Mouse (Mus musculus): Measurements from ENCODE around the gene Slc6a12. TPM values are rescaled to one million over a fixed set of nuclear protein-coding genes. Genes with fewer than 3 reads are reported as not detected.

Slc6a12 gene
- polyA plus RNA-seq, 1 experiment from 2014 or later = 2.4 TPM

Small RNA genes within 50 kb of the gene (microRNA-seq; reads per million reads assigned to microRNA genes)
- not detected for gene Gm24855

Other genes starting within 250 kb of the Slc6a12 start
- gene Mical3, start 212.1 kb upstream of the Slc6a12 start, polyA plus RNA-seq (2015; fragmentation: Nextera tagmentation; extraction: Ambion mirVana) = 31.4 and 32.9 TPM in 2 replicates
- 13.5 and 15.6 TPM in 2 replicates for gene Pex26, start 159.4 kb upstream of the Slc6a12 start, polyA plus RNA-seq (2015; fragmentation: Nextera tagmentation; extraction: Ambion mirVana)
- 1.0 and 1.8 TPM in 2 replicates for gene Tuba8, start 132.4 kb upstream of the Slc6a12 start, polyA plus RNA-seq (2015; fragmentation: Nextera tagmentation; extraction: Ambion mirVana)
- gene Usp18, start 97.2 kb upstream of the Slc6a12 start, polyA plus RNA-seq (2015; fragmentation: Nextera tagmentation; extraction: Ambion mirVana) = 0.75 and 1.7 TPM in 2 replicates
- 55.2 and 61.7 TPM in 2 replicates for gene Slc6a13, start 42.8 kb upstream of the Slc6a12 start, polyA plus RNA-seq (2015; fragmentation: Nextera tagmentation; extraction: Ambion mirVana)
- 12.7 and 13.0 TPM in 2 replicates for gene Iqsec3, start 130.6 kb downstream of the Slc6a12 start, polyA plus RNA-seq (2015; fragmentation: Nextera tagmentation; extraction: Ambion mirVana)